Mouse (Mus musculus) urinary bladder, postnatal 14 days (tissue): Measurements from ENCODE around the gene Sdhc.
"Not testable (repeated sequence)": the region's sequence is repeated elsewhere in the genome, so short reads cannot be mapped to it uniquely, and the experiment has no call there.

Source experiments
- DNase-seq: peaks from one replicate; pipeline ENCODE4 v3.0.0; 2021; ENCODE audit warnings: low spot score

Sdhc gene

GRCm38 (mm10) chr1:171168906-171169305 lies 18.5 kb upstream of the Sdhc start:
- no peak for DNase-seq

GRCm38 (mm10) chr1:171165629-171166345 lies 15.4 kb upstream of the Sdhc start:
- no peak for DNase-seq

GRCm38 (mm10) chr1:171164258-171164657 lies 13.9 kb upstream of the Sdhc start:
- DNase-seq: no peak

GRCm38 (mm10) chr1:171162526-171162925 lies 12.1 kb upstream of the Sdhc start:
- DNase-seq: no peak

GRCm38 (mm10) chr1:171159485-171159975 lies 9.1 kb upstream of the Sdhc start:
- DNase-seq: peak; percentile 7

GRCm38 (mm10) chr1:171157965-171158364 lies 7.6 kb upstream of the Sdhc start:
- DNase-seq: no peak

GRCm38 (mm10) chr1:171156644-171157043 lies 6.2 kb upstream of the Sdhc start:
- DNase-seq: no peak

- no peak for DNase-seq
Measured at GRCm38 (mm10) chr1:171151966-171152365, 1.6 kb upstream of the Sdhc start.

- no peak for DNase-seq
Measured at GRCm38 (mm10) chr1:171150838-171151391, 512 bp upstream of the Sdhc start.

GRCm38 (mm10) chr1:171142981-171143380 lies 7.4 kb downstream of the Sdhc start:
- DNase-seq: not testable (repeated sequence)

GRCm38 (mm10) chr1:171137486-171138155 lies 12.8 kb downstream of the Sdhc start:
- DNase-seq: not testable (repeated sequence)

GRCm38 (mm10) chr1:171135600-171135999 lies 14.8 kb downstream of the Sdhc start:
- DNase-seq: no peak

- DNase-seq: no peak
Measured at GRCm38 (mm10) chr1:171130971-171131370, 19.4 kb downstream of the Sdhc start.

- DNase-seq: peak; percentile 8
Measured at GRCm38 (mm10) chr1:171129251-171129650, 21.2 kb downstream of the Sdhc start.

GRCm38 (mm10) chr1:171124398-171124797 lies 26.0 kb downstream of the Sdhc start:
- DNase-seq: no peak

- DNase-seq: peak; percentile 36
Measured at GRCm38 (mm10) chr1:171122932-171123331, 27.5 kb downstream of the Sdhc start.

- DNase-seq: no peak
Measured at GRCm38 (mm10) chr1:171121839-171122238, 28.6 kb downstream of the Sdhc start.

- no peak for DNase-seq
Measured at GRCm38 (mm10) chr1:171120893-171121292, 29.5 kb downstream of the Sdhc start.

GRCm38 (mm10) chr1:171119405-171119804 lies 31.0 kb downstream of the Sdhc start:
- DNase-seq: no peak

- no peak for DNase-seq
Measured at GRCm38 (mm10) chr1:171118996-171119395, 31.4 kb downstream of the Sdhc start.

- DNase-seq: peak; percentile 37
Measured at GRCm38 (mm10) chr1:171118269-171118684, 32.1 kb downstream of the Sdhc start.

GRCm38 (mm10) chr1:171116280-171116679 lies 34.1 kb downstream of the Sdhc start:
- no peak for DNase-seq

GRCm38 (mm10) chr1:171113873-171114299 lies 36.5 kb downstream of the Sdhc start, which contains the start of gene Cfap126:
Cfap126 (plus strand) TSS chr1:171113918.
- DNase-seq: peak; percentile 89
